In the genomic region with DNA sequence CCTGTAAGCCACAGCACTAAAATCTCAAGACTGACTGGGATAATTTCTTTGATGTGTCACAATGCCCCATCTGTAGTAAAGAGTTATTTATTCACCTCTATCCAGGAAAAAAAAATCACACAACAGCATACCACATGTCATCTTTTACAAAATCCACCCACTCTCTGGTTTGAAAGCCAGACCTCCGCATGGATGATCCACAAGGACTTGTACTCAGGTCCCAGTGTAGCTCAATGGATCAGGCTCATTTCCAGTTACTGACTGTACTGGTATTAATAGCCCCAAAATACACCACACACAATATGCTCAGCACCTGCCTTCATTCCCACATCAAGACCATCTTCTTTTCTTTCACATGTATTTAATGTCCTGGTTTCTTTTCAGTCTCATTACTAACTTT, we compare ENCODE assay signal across 16 mouse cellular contexts.
"Had no signal": no experiment of that assay in that cellular context is flagged by ENCODE, and none has a peak within 500 bp of the region (broad histone marks: within the 10 kb centered on the region; RNA-seq: fewer than 3 reads in every experiment).

No protein-coding gene starts in this region.

- H3K27me3 ChIP-seq: hindbrain, embryonic 15.5 days; kidney, embryonic 15.5 days; liver, embryonic 15.5 days; megakaryocyte, embryonic 14.5 days; midbrain, embryonic 15.5 days; neural tube, embryonic 12.5 days had no signal

- H3K4me1 ChIP-seq: hindbrain, embryonic 15.5 days; kidney, embryonic 15.5 days; liver, embryonic 15.5 days; megakaryocyte, embryonic 14.5 days; midbrain, embryonic 15.5 days; neural tube, embryonic 12.5 days had no signal

- H3K4me3 ChIP-seq: hindbrain, embryonic 15.5 days; kidney, embryonic 15.5 days; liver, embryonic 15.5 days; megakaryocyte, embryonic 14.5 days; midbrain, embryonic 15.5 days; neural tube, embryonic 12.5 days had no signal

- H3K9me3 ChIP-seq: hindbrain, embryonic 15.5 days; kidney, embryonic 15.5 days; liver, embryonic 15.5 days; megakaryocyte, embryonic 14.5 days; midbrain, embryonic 15.5 days; neural tube, embryonic 12.5 days had no signal

- DNase-seq: kidney, adult 2 months; kidney, postnatal 14 days; left cerebral cortex, postnatal 4 days; lung, embryonic 14.5 days; lung, postnatal 10 days; right cerebral cortex, postnatal 25 days; thymus, adult 2 months; thymus, postnatal 36 days had no signal

- H3K36me3 ChIP-seq: hindbrain, embryonic 15.5 days; kidney, embryonic 15.5 days; liver, embryonic 15.5 days; midbrain, embryonic 15.5 days; neural tube, embryonic 12.5 days had no signal

- H3K27ac ChIP-seq: hindbrain, embryonic 15.5 days; kidney, embryonic 15.5 days; liver, embryonic 15.5 days; macrophage; midbrain, embryonic 15.5 days; neural tube, embryonic 12.5 days; stomach, postnatal 0 days had no signal
